Mouse (Mus musculus) CH12.LX (cell line): ENCODE measurements at regions not wholly inside any gene's neighbourhood (a gene's known extent, or its start where the extent isn't known, plus 50 kb on each side); places are given as distances from the start of the nearest gene placed in this dataset.

Source experiments
- DNase-seq: peaks from one replicate; pipeline ENCODE4 v3.0.0-alpha.2; 2013; ENCODE audit errors: extremely low read depth
- H3K27ac ChIP-seq: 2 replicates; pipeline ENCODE4 v1.5.1; 2012; ENCODE audit warnings: low read depth, mild to moderate bottlenecking, control low read depth, moderate library complexity; ENCODE audit not compliant: insufficient read depth
- H3K27me3 ChIP-seq: replicated peaks from 2 replicates; pipeline ENCODE3; 2012; ENCODE audit warnings: inconsistent platforms
- H3K36me3 ChIP-seq, 2 experiments: replicated peaks in 1 of 2; 2 replicates each; pipeline versions ENCODE3 to v1.6.1; 2012; ENCODE audit warnings: inconsistent platforms in 1 of 2, low read length in 1 of 2, mild to moderate bottlenecking in 1 of 2, mixed read lengths in 1 of 2, moderate library complexity in 1 of 2; ENCODE audit not compliant: control insufficient read depth in 1 of 2, insufficient read depth in 1 of 2
- H3K4me1 ChIP-seq, 2 experiments: 2 replicates each; pipeline ENCODE4 v1.6.1; 2012; ENCODE audit warnings: inconsistent platforms in 1 of 2, moderate library complexity in 1 of 2; ENCODE audit not compliant: insufficient read depth in 2 of 2, control insufficient read depth in 1 of 2
- H3K4me2 ChIP-seq: 2 replicates; pipeline ENCODE4 v1.6.1; 2012; ENCODE audit warnings: low read depth, mild to moderate bottlenecking, control low read depth; ENCODE audit not compliant: poor library complexity, insufficient read depth, severe bottlenecking
- H3K4me3 ChIP-seq, 3 experiments: fragments of 150-350 bp in 1 of 3; sonication (generic) in 1 of 3; replicated peaks in 1 of 3; 2 replicates each; pipeline versions ENCODE3 to v1.5.1; 2011 to 2012; ENCODE audit warnings: low read depth in 2 of 3, low read length in 2 of 3, mild to moderate bottlenecking in 2 of 3, moderate library complexity in 2 of 3, control low read depth in 1 of 3, improper control_type of control experiment in 1 of 3, inconsistent platforms in 1 of 3, mixed read lengths in 1 of 3; ENCODE audit not compliant: poor library complexity in 1 of 3
- H3K79me2 ChIP-seq: replicated peaks from 2 replicates; pipeline ENCODE4 v1.6.1; 2012; ENCODE audit warnings: mild to moderate bottlenecking, moderate library complexity; ENCODE audit not compliant: control insufficient read depth, poor library complexity, insufficient read depth, severe bottlenecking; ENCODE audit errors: extremely low read depth
- H3K9ac ChIP-seq: 2 replicates; pipeline ENCODE4 v1.6.1; 2012; ENCODE audit warnings: low read depth, mild to moderate bottlenecking, control low read depth, moderate library complexity; ENCODE audit not compliant: insufficient read depth
- H3K9me3 ChIP-seq: replicated peaks from 2 replicates; pipeline ENCODE3; 2012; ENCODE audit warnings: low read length, inconsistent platforms, mixed read lengths
- CHD1 ChIP-seq: IDR thresholded peaks from 2 replicates; pipeline ENCODE4 v1.6.1; 2012; ENCODE audit warnings: low read depth, low read length, improper control_type of control experiment, inconsistent platforms
- CHD2 ChIP-seq: IDR thresholded peaks from 2 replicates; pipeline ENCODE4 v1.6.1; 2011; ENCODE audit warnings: low read length, improper control_type of control experiment
- CTCF ChIP-seq, 2 experiments: IDR thresholded peaks in 1 of 2; conservative IDR thresholded peaks in 1 of 2; 2 replicates each; pipeline ENCODE4 v1.5.1; 2011 to 2012; ENCODE audit warnings: low read depth in 2 of 2, low read length in 2 of 2, improper control_type of control experiment in 1 of 2, inconsistent platforms in 1 of 2, mild to moderate bottlenecking in 1 of 2, moderate library complexity in 1 of 2
- E2F4 ChIP-seq: IDR thresholded peaks from 2 replicates; pipeline ENCODE4 v1.6.1; 2011; ENCODE audit warnings: low read depth, low read length, improper control_type of control experiment; ENCODE audit not compliant: insufficient replicate concordance
- ETS1 ChIP-seq: conservative IDR thresholded peaks from 2 replicates; pipeline ENCODE4 v1.6.1; 2012; ENCODE audit warnings: low read depth, mild to moderate bottlenecking, inconsistent platforms, low read length, improper control_type of control experiment, moderate library complexity
- GABPA ChIP-seq: IDR thresholded peaks from 2 replicates; pipeline ENCODE4 v1.6.1; 2012; ENCODE audit warnings: low read depth, low read length, improper control_type of control experiment, inconsistent platforms; ENCODE audit not compliant: insufficient replicate concordance
- HCFC1 ChIP-seq: IDR thresholded peaks from 2 replicates; pipeline ENCODE4 v1.6.1; 2012; ENCODE audit warnings: low read depth, mild to moderate bottlenecking, inconsistent platforms, low read length, improper control_type of control experiment
- JUND ChIP-seq: conservative IDR thresholded peaks from 2 replicates; pipeline ENCODE4 v1.6.1; 2011; ENCODE audit warnings: low read depth, low read length, improper control_type of control experiment
- KAT2A ChIP-seq: IDR thresholded peaks from 2 replicates; pipeline ENCODE4 v1.6.1; 2012; ENCODE audit warnings: low read length, improper control_type of control experiment, inconsistent platforms; ENCODE audit not compliant: insufficient replicate concordance
- MAX ChIP-seq: IDR thresholded peaks from 2 replicates; pipeline ENCODE4 v1.6.1; 2011; ENCODE audit warnings: low read length, improper control_type of control experiment
- MXI1 ChIP-seq: IDR thresholded peaks from 2 replicates; pipeline ENCODE4 v1.6.1; 2011; ENCODE audit warnings: mild to moderate bottlenecking, low read depth, low read length, improper control_type of control experiment
- NELFE ChIP-seq: IDR thresholded peaks from 2 replicates; pipeline ENCODE4 v1.6.1; 2011; ENCODE audit warnings: low read depth, low read length, improper control_type of control experiment
- PAX5 ChIP-seq: IDR thresholded peaks from 2 replicates; pipeline ENCODE4 v1.6.1; 2012; ENCODE audit warnings: low read length, inconsistent platforms, mixed read lengths
- POLR2AphosphoS2 ChIP-seq: IDR thresholded peaks from 2 replicates; pipeline ENCODE4 v1.6.1; 2011; ENCODE audit warnings: low read depth, low read length, improper control_type of control experiment
- RCOR1 ChIP-seq: conservative IDR thresholded peaks from 2 replicates; pipeline ENCODE4 v1.6.1; 2012; ENCODE audit warnings: low read depth, mild to moderate bottlenecking, inconsistent platforms, low read length, improper control_type of control experiment
- SIN3A ChIP-seq: IDR thresholded peaks from 2 replicates; pipeline ENCODE4 v1.6.1; 2012; ENCODE audit warnings: low read length, improper control_type of control experiment, inconsistent platforms
- TBP ChIP-seq: conservative IDR thresholded peaks from 2 replicates; pipeline ENCODE4 v1.6.1; 2011; ENCODE audit warnings: low read depth, low read length, improper control_type of control experiment
- TCF12 ChIP-seq: IDR thresholded peaks from 2 replicates; pipeline ENCODE4 v1.6.1; 2014; ENCODE audit warnings: low read depth, mild to moderate bottlenecking, inconsistent platforms, low read length, improper control_type of control experiment
- UBTF ChIP-seq: IDR thresholded peaks from 2 replicates; pipeline ENCODE4 v1.6.1; 2012; ENCODE audit warnings: low read depth, mild to moderate bottlenecking, inconsistent platforms, low read length, improper control_type of control experiment, moderate library complexity
- USF1 ChIP-seq: IDR thresholded peaks from 2 replicates; pipeline ENCODE4 v1.6.1; 2014; ENCODE audit warnings: low read depth, mild to moderate bottlenecking, inconsistent platforms, low read length, improper control_type of control experiment
- USF2 ChIP-seq: conservative IDR thresholded peaks from 2 replicates; pipeline ENCODE4 v1.6.1; 2011; ENCODE audit warnings: low read depth, low read length, improper control_type of control experiment
- ZMIZ1 ChIP-seq: IDR thresholded peaks from 2 replicates; pipeline ENCODE4 v1.6.1; 2012; ENCODE audit warnings: low read depth, mild to moderate bottlenecking, inconsistent platforms, low read length, improper control_type of control experiment
- dilution Hi-C: fragments of 300-500 bp; cut with MboI; formaldehyde crosslinking; loops from 2 replicates; pipeline ENCODE4 v1.14.3; 2020; ENCODE audit warnings: low sequenced_read_pairs; ENCODE audit not compliant: extremely low pct_unique_long_range_greater_than_20kb, extremely low pct_ligation_motif_present
- in situ Hi-C: fragments of 300-500 bp; cut with MboI; formaldehyde crosslinking; loops from 3 replicates; pipeline ENCODE4 v1.14.3; 2019; ENCODE audit warnings: low sequenced_read_pairs, low pct_ligation_motif_present, low pct_unique_long_range_greater_than_20kb, mixed read lengths

DNA sequence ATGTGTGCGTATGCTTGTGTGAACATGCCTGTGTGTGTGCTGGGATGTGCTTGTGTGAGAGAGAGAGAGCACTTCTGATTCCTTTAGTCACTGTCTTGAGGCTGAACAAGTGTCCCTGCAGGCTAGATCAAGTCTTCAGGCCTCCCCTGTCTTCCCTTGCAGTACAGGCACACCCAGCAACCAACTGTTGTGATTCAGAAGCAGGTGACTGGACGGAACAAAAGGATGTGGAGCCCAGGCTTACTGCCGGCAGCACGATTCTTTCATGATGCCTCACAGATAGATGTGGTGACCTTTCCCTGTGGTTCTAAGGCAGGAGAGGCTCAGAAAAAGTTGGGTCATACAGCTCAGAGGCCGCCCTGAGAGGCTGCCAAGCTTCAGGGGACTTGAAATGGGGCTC is 114.0 kb upstream of the Gli2 start:
- TF ChIP-seq HCFC1 (no peak), PAX5 (no peak), MAX (no peak), POLR2AphosphoS2 (no peak), JUND (no peak), RCOR1 (no peak), SIN3A (no peak), KAT2A (no peak), CHD2 (no peak), CHD1 (no peak), GABPA (no peak), USF2 (no peak), USF1 (no peak), UBTF (no peak), CTCF (conservative IDR thresholded peaks at IDR 0.05 in 1 of 2, IDR thresholded peaks at IDR 0.05 in 1 of 2; ENCODE audit: low read depth in 2 of 2, low read length in 2 of 2) (no peak), MXI1 (no peak), TBP (no peak), TCF12 (no peak), NELFE (no peak), ETS1 (no peak)
- peaks cover 89% of the 10 kb centered on the region for H3K9me3 ChIP-seq

GRCm38 (mm10) chr1:119166286-119166685 is 112.9 kb upstream of the Gli2 start:
- Histone ChIP-seq H3K4me1 (no peaks in the 10 kb centered on the region), H3K9ac (no peak overlapping the region)
- dilution Hi-C loops (no loop called here), in situ Hi-C loops (no loop called here)
- TF ChIP-seq E2F4 (no peak), KAT2A (no peak), ZMIZ1 (no peak), MXI1 (no peak)
- TF ChIP-seq, all 38 proteins: peak for 0
- no peaks in the 10 kb centered on the region for H3K36me3 ChIP-seq
- no peak overlapping the region for H3K4me2 ChIP-seq
- no peak overlapping the region for H3K27ac ChIP-seq
- no peaks in the 10 kb centered on the region for H3K79me2 ChIP-seq
- no peak for DNase-seq
- no peak overlapping the region for H3K4me3 ChIP-seq
- peaks cover 91% of the 10 kb centered on the region for H3K9me3 ChIP-seq
- no peaks in the 10 kb centered on the region for H3K27me3 ChIP-seq

More for the DNA sequence above, 114.0 kb upstream of the Gli2 start:
- Histone ChIP-seq H3K4me3 (no peak overlapping the region), H3K27me3 (no peaks in the 10 kb centered on the region), H3K9ac (no peak overlapping the region), H3K36me3 (no peaks in the 10 kb centered on the region), H3K4me2 (no peak overlapping the region), H3K79me2 (no peaks in the 10 kb centered on the region), H3K4me1 (no peaks in the 10 kb centered on the region), H3K27ac (no peak overlapping the region)
- no peak for DNase-seq
- dilution Hi-C loops (no loop called here), in situ Hi-C loops (no loop called here)
